Mouse (Mus musculus): ENCODE results near the gene Upp2. TPM values are rescaled to one million over a fixed set of nuclear protein-coding genes. Genes with fewer than 3 reads are reported as not detected.

Gene Upp2
- polyA plus RNA-seq, 1 experiment from 2014 or later = 7.7 TPM

DNA sequence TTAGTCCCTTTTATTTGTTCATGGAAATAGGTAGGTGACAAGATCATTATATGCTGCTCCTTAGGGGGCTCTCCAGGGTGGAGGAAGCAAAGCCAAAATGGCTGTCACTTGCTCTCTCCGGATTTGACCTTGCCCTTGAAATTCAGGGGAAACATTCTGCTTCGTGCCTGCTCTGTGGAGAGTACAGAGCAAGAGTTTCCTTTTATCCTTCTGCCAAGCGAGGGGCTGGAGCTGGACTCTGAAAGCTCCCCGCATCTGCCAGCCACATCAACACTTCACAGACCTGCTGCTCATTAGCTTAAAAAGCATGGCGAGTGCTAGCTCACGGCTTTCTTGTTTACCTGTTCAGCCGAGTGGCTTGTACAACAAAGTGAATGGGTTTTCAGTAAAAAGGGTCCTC lies 220.3 kb downstream of the Upp2 start:
- H3K4me2 ChIP-seq = no peak overlapping the region
- no peaks in the 10 kb centered on the region for H3K36me3 ChIP-seq
- 63% methylated on average over 7 of the region's 7 CpGs for WGBS
- H3K4me3 ChIP-seq (replicated peaks) = no peak overlapping the region
- H3K27me3 ChIP-seq = no peaks in the 10 kb centered on the region
- H3K27ac ChIP-seq = no peak overlapping the region
- H3K9me3 ChIP-seq (replicated peaks) = no peaks in the 10 kb centered on the region
- H3K4me1 ChIP-seq = no peaks in the 10 kb centered on the region
- H3K9ac ChIP-seq = no peak overlapping the region
- no peak for ATAC-seq (replicated peaks; ENCODE audit: low FRiP score)

DNA sequence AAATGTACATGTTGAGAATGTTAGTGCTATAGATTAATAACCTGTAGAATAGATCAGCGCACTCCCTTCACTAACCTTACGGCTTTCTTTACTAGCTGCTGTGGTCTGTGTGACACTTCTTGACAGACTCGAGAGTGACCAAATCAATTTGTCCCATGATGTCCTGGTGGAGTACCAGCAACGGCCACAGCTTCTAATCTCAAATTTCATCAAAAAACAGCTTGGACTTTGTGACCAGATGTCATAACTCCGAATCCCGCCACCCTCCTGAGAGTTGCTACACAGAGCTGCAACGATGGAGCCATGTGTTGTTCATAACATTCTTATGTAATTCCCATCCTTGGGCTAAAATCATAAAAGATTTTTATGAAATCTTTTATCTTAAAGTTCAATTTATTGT lies 222.8 kb downstream of the Upp2 start:
- WGBS = 72% methylated on average over 7 of the region's 7 CpGs
- no peak for ATAC-seq (replicated peaks; ENCODE audit: low FRiP score)
- Histone ChIP-seq H3K9me3 (replicated peaks) (no peaks in the 10 kb centered on the region), H3K27me3 (no peaks in the 10 kb centered on the region), H3K4me1 (no peaks in the 10 kb centered on the region), H3K9ac (no peak overlapping the region), H3K4me3 (replicated peaks) (no peak overlapping the region), H3K36me3 (no peaks in the 10 kb centered on the region), H3K27ac (no peak overlapping the region), H3K4me2 (no peak overlapping the region)

DNA sequence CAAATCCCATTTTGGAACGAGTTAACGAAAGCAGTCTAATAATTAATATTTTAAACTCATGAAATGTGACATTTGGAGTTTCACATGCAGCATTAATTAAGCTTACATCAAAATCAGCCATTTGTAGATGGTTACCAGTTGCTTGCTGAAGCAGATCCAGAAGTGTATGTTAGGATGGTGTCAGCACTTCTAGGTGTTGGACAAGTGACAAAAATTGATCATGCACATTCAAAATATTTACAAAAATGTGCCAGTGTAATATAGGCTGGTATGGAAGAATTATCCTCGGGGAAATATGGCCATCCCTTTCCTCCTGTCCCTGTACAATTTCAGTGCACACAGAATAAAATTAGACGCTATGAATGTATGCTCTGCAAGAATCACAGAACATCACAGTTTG lies 223.3 kb downstream of the Upp2 start:
- WGBS = 90% methylated on average over 4 of the region's 4 CpGs
- no peak overlapping the region for H3K9ac ChIP-seq
- no peak for ATAC-seq (replicated peaks; ENCODE audit: low FRiP score)
- no peak overlapping the region for H3K27ac ChIP-seq
- H3K27me3 ChIP-seq = no peaks in the 10 kb centered on the region
- no peak overlapping the region for H3K4me2 ChIP-seq
- no peaks in the 10 kb centered on the region for H3K36me3 ChIP-seq
- H3K4me3 ChIP-seq (replicated peaks) = no peak overlapping the region
- no peaks in the 10 kb centered on the region for H3K4me1 ChIP-seq
- no peaks in the 10 kb centered on the region for H3K9me3 ChIP-seq (replicated peaks)

DNA sequence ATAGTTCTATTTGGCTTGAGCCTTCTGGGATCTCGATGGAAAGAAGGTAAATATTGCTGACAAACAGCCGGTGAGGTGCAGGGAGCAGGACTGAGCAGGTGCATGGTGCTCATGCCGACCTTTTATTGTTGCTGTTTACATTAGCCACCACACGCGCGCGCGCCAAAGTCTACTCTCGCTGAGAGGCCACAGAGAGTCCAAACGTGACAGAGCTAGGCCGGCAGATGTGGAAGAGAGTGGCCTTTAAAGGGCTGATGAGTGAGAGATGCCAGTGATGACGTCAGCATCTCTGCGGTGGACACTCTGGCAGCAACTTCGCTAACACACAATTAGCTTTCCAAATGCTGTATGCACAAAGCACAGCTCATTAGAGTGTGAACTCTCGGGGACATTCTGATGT lies 227.4 kb downstream of the Upp2 start:
- Histone ChIP-seq H3K9me3 (replicated peaks) (no peaks in the 10 kb centered on the region), H3K4me2 (no peak overlapping the region), H3K36me3 (no peaks in the 10 kb centered on the region), H3K27me3 (no peaks in the 10 kb centered on the region), H3K27ac (no peak overlapping the region), H3K4me3 (replicated peaks) (no peak overlapping the region), H3K4me1 (no peaks in the 10 kb centered on the region), H3K9ac (no peak overlapping the region)
- 88% methylated on average over 15 of the region's 15 CpGs for WGBS
- ATAC-seq (replicated peaks; ENCODE audit: low FRiP score) = no peak

DNA sequence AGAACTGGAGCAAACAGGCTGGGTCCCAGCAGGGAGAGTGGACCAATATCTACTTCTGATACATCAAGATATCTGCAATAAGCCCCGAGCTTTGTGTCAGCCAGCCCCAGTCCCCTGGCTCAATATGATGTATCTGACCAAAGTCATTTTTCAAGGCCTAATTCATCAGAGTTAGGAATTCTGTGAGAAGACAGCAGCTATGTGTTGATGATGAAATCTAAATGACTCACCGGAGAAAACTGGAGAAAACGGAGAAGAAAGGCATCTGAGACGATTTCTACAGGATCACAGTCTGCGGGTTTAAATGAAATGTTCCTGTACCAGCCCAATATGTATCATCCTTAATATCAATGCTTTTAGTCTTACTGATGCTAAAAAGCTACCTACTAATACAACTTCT lies 228.3 kb downstream of the Upp2 start:
- Histone ChIP-seq H3K27ac (no peak overlapping the region), H3K9me3 (replicated peaks) (no peaks in the 10 kb centered on the region), H3K36me3 (no peaks in the 10 kb centered on the region), H3K9ac (no peak overlapping the region), H3K27me3 (no peaks in the 10 kb centered on the region), H3K4me2 (no peak overlapping the region), H3K4me1 (no peaks in the 10 kb centered on the region), H3K4me3 (replicated peaks) (no peak overlapping the region)
- 93% methylated on average over 5 of the region's 5 CpGs for WGBS
- no peak for ATAC-seq (replicated peaks; ENCODE audit: low FRiP score)

DNA sequence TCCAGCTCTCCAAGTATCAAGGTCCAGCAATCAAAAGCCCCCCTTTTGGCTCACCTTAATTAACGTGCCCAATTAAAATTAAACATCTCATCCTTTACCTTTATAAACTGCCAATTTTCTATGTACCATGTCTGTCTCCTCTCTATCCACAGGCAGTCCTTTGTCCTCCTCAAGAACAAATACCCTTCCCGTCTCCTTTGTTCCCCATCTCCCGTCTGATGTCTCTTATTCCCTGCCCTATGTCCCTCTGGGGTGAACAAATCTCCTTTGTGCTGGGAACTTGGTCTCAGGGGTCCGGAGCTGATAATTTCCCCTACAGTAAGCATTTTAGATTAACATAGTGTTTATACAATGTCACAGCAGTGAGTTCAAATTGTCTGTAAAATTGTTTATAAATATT lies 230.4 kb downstream of the Upp2 start:
- no peaks in the 10 kb centered on the region for H3K4me1 ChIP-seq
- ATAC-seq (replicated peaks; ENCODE audit: low FRiP score) = no peak
- H3K4me3 ChIP-seq (replicated peaks) = no peak overlapping the region
- no peak overlapping the region for H3K27ac ChIP-seq
- WGBS = 82% methylated on average over 4 of the region's 4 CpGs
- H3K27me3 ChIP-seq = no peaks in the 10 kb centered on the region
- H3K9me3 ChIP-seq (replicated peaks) = no peaks in the 10 kb centered on the region
- H3K9ac ChIP-seq = no peak overlapping the region
- no peak overlapping the region for H3K4me2 ChIP-seq
- no peaks in the 10 kb centered on the region for H3K36me3 ChIP-seq

DNA sequence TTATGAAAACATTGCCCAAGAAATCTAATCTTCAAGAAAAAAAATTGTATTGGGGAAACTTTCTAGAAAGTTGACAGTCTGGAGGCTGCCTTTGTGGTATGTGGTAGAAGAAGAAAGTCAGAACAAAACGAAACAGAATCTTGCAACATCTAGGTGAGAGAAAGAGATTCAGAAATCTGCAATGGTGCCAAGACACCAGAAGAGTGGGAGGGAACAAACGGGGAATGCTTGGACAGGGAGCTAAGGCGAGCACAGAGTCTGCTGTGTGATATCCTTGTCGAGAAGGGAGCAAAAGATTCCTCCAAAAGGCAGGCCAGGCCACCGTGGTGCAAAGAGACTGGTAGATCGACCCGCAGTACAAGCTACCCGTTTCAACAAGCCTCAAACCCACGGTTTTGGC lies 232.0 kb downstream of the Upp2 start:
- no peak for ATAC-seq (replicated peaks; ENCODE audit: low FRiP score)

DNA sequence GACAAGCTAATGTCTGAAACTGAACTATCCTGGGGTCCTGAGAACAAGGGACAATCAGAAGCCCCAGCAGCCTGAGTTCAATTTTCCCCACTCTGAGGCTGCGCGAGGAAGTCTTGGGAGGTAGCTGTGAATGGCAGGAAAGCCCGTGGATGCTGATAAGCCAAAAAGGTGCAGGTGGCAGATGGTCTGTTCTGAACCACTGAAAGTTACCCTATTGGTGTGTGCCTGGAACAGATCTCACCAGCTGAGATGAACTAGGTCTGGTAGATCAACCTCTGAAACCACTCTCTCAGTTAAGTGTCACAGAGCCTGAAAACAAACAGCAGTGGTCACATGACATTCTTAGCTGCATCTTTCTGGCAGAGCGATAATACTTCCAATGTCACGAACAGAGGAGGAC lies 232.5 kb downstream of the Upp2 start:
- 88% methylated on average over 5 of the region's 5 CpGs for WGBS
- no peak for ATAC-seq (replicated peaks; ENCODE audit: low FRiP score)
- no peaks in the 10 kb centered on the region for H3K36me3 ChIP-seq
- H3K27ac ChIP-seq = no peak overlapping the region
- no peak overlapping the region for H3K9ac ChIP-seq
- no peak overlapping the region for H3K4me3 ChIP-seq (replicated peaks)
- no peaks in the 10 kb centered on the region for H3K27me3 ChIP-seq
- H3K4me1 ChIP-seq = no peaks in the 10 kb centered on the region
- no peaks in the 10 kb centered on the region for H3K9me3 ChIP-seq (replicated peaks)
- no peak overlapping the region for H3K4me2 ChIP-seq

More for the DNA sequence above, 232.0 kb downstream of the Upp2 start:
- H3K36me3 ChIP-seq = no peaks in the 10 kb centered on the region
- WGBS = 83% methylated on average over 9 of the region's 9 CpGs
- H3K4me3 ChIP-seq (replicated peaks) = no peak overlapping the region
- no peak overlapping the region for H3K9ac ChIP-seq
- H3K27ac ChIP-seq = no peak overlapping the region
- no peaks in the 10 kb centered on the region for H3K4me1 ChIP-seq
- H3K4me2 ChIP-seq = no peak overlapping the region
- H3K9me3 ChIP-seq (replicated peaks) = no peaks in the 10 kb centered on the region
- H3K27me3 ChIP-seq = no peaks in the 10 kb centered on the region

DNA sequence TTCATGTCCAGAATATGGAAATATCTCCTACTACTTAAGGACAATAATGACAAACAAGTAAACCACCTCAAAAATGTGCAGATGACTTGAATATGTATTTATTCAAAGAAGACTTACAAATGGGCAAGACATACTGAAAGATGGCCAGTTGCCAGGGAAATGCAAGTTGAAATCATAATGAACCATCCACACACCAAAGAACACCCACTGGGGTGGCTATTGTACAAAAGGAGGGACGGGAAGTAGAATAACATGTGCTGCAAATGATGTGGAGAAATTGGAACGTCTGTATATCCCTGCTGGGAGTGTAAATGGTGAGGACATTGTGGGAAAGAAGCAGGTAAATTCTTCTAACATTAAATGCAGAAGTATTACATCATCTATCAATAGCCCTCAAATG lies 245.8 kb downstream of the Upp2 start:
- H3K27ac ChIP-seq = no peak overlapping the region
- ATAC-seq (replicated peaks; ENCODE audit: low FRiP score) = no peak
- 70% methylated on average over 2 of the region's 2 CpGs for WGBS
- no peak overlapping the region for H3K4me2 ChIP-seq
- H3K9ac ChIP-seq = no peak overlapping the region
- H3K4me1 ChIP-seq = no peaks in the 10 kb centered on the region
- H3K36me3 ChIP-seq = no peaks in the 10 kb centered on the region
- H3K4me3 ChIP-seq (replicated peaks) = no peak overlapping the region
- H3K27me3 ChIP-seq = no peaks in the 10 kb centered on the region
- H3K9me3 ChIP-seq (replicated peaks) = no peaks in the 10 kb centered on the region

DNA sequence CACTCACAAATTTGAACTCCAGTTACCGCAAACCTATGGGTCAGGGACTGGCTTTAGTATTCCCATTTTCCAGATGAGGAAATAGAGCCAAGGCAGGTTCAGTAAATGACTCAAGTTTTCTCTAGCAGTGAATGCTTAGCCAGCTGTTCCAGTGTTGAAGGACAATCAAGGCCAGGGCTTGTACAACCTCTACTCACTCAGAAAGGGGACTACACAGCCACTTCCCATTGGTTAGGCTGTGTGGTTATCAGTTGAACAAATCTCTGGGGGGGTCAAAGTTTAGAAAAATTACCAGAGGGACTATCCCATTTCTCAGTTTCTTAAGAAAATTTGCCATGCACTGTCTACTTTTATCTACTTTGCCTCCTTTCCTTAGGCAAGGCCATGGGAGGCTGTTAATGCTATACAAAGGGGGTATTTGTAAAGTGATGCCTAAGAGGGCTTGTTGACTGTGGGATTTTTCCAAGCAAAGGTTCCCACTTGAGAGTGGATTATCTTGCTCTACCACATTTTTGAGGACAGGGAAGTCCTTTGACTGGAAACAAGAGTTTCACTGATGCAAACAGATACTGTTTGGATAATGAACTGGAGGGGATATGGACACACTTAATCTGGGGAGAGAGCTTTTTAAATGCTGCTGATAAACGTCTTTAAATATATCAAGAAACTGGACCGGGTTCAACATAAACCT lies 262.0 kb downstream of the Upp2 start:
- no peak for ATAC-seq (replicated peaks; ENCODE audit: low FRiP score)

DNA sequence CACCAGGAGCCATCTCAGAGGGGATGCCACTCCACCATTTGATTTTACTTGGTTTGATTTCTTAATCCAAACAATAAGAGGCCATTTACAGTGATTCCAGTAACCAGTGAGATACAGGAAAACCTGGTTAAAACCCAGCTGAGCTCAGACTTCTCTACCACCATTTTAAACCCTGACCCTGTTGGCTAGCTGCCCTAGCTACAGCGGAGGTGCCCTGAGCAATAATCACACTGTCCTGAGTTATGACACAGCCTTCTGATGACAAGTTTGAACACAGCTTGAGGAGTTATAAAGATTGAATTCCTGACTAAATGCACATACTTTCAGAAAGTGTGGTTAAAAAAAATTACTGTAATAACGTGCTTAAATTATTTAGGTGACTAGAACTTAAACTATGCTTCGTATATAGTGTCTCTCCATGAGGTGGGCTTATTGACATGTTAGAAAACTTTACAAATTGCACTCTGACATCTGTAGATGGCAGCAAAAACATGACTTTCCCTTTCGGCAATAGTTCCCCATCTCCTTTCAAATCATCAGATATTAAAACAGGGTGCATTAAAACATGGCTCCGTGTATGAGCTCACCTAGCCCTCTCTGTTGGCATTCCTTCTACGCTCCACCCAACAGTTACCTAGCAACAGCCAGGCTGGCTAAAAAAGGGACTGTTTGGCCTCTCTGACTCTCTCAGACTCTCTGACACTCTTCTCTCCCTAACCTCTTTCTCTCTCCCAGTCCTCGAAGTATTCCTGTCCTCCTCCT lies 263.1 kb downstream of the Upp2 start:
- no peaks in the 10 kb centered on the region for H3K36me3 ChIP-seq
- H3K27me3 ChIP-seq = no peaks in the 10 kb centered on the region
- H3K4me3 ChIP-seq (replicated peaks) = no peak overlapping the region
- H3K4me1 ChIP-seq = no peaks in the 10 kb centered on the region
- 53% methylated on average over 7 of the region's 7 CpGs for whole genome bisulfite sequencing
- ATAC-seq (replicated peaks; ENCODE audit: low FRiP score) = peak; percentile 90
- no peak overlapping the region for H3K4me2 ChIP-seq
- H3K27ac ChIP-seq = peak overlapping the region; percentile 33
- H3K9me3 ChIP-seq (replicated peaks) = no peaks in the 10 kb centered on the region
- H3K9ac ChIP-seq = no peak overlapping the region

More for the DNA sequence above, 262.0 kb downstream of the Upp2 start:
- H3K36me3 ChIP-seq = no peaks in the 10 kb centered on the region
- H3K27me3 ChIP-seq = no peaks in the 10 kb centered on the region
- no peaks in the 10 kb centered on the region for H3K4me1 ChIP-seq
- no peak overlapping the region for H3K4me2 ChIP-seq
- 63% methylated on average over 3 of the region's 3 CpGs for whole genome bisulfite sequencing
- H3K4me3 ChIP-seq (replicated peaks) = no peak overlapping the region
- H3K9ac ChIP-seq = no peak overlapping the region
- H3K27ac ChIP-seq = peak overlapping the region; percentile 60; the same call in 1 of the 2 replicates
- H3K9me3 ChIP-seq (replicated peaks) = no peaks in the 10 kb centered on the region

DNA sequence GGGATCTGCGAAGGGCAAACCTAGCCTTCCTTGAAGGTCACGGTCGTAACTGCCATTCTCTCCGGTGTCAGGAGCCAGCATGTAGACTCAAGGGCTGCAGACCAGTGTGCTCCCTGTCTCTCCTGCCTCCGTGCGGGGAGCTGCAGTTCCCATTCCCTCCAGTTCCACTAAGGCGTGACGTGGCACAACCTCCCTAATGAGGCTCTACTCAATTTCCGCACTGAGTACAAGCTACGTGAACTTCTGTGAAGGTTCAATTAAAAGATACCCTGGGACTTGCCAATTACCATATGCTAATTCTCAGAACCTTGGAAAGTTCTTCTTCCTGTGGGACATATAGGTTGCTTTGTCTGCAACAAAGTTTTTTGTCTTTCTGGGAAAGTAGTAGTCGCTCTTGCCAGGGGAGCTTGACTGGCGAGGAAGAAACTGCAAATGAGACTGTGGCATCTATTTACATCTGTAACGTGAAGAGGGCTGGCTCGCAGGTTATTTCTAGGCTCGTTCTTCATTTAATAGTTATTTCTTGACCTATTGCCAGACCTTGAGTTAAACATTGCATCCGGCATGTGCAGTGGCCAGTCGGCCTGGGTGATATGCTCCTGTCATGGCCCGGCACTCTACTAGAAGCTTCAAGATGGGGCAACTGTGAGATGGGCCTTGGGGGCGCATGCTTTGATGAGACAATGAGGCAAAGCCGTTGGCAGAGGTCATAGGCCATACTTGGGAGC lies 265.3 kb downstream of the Upp2 start:
- ATAC-seq (replicated peaks; ENCODE audit: low FRiP score) = no peak

More for the DNA sequence above, 265.3 kb downstream of the Upp2 start:
- no peak overlapping the region for H3K4me3 ChIP-seq (replicated peaks)
- H3K27ac ChIP-seq = no peak overlapping the region
- H3K4me2 ChIP-seq = no peak overlapping the region
- no peaks in the 10 kb centered on the region for H3K4me1 ChIP-seq
- H3K9me3 ChIP-seq (replicated peaks) = no peaks in the 10 kb centered on the region
- H3K36me3 ChIP-seq = no peaks in the 10 kb centered on the region
- no peak overlapping the region for H3K9ac ChIP-seq
- no peaks in the 10 kb centered on the region for H3K27me3 ChIP-seq
- WGBS = 85% methylated on average over 20 of the region's 20 CpGs
